Mouse (Mus musculus): ENCODE measurements around the gene Cerk.
"Not testable (repeated sequence)": the region's sequence is repeated elsewhere in the genome, so short reads cannot be mapped to it uniquely, and the experiment has no call there.

Gene Cerk

GRCm38 (mm10) chr15:86185689-86186569 is at the start of gene Cerk:
Cerk (minus strand) TSS chr15:86186141.
- peak; percentile 49 for DNase-seq (ENCODE audit: low spot score)

- no peak for DNase-seq (ENCODE audit: low spot score)
Observed at GRCm38 (mm10) chr15:86234517-86235441, 48.8 kb upstream of the Cerk start.

GRCm38 (mm10) chr15:86234001-86234400 is 48.1 kb upstream of the Cerk start:
- DNase-seq (ENCODE audit: low spot score) = no peak

GRCm38 (mm10) chr15:86231831-86232512 is 46.0 kb upstream of the Cerk start:
- no peak for DNase-seq (ENCODE audit: low spot score)

- no peak for DNase-seq (ENCODE audit: low spot score)
Observed at GRCm38 (mm10) chr15:86231170-86231569, 45.2 kb upstream of the Cerk start.

GRCm38 (mm10) chr15:86229623-86230022 is 43.7 kb upstream of the Cerk start:
- DNase-seq (ENCODE audit: low spot score) = no peak

GRCm38 (mm10) chr15:86229088-86229487 is 43.1 kb upstream of the Cerk start:
- no peak for DNase-seq (ENCODE audit: low spot score)

- DNase-seq (ENCODE audit: low spot score) = peak; percentile 41
Observed at GRCm38 (mm10) chr15:86228186-86228585, 42.2 kb upstream of the Cerk start.

GRCm38 (mm10) chr15:86226968-86227367 is 41.0 kb upstream of the Cerk start:
- no peak for DNase-seq (ENCODE audit: low spot score)

GRCm38 (mm10) chr15:86226221-86226620 is 40.3 kb upstream of the Cerk start:
- no peak for DNase-seq (ENCODE audit: low spot score)

- no peak for DNase-seq (ENCODE audit: low spot score)
Observed at GRCm38 (mm10) chr15:86224972-86225551, 39.1 kb upstream of the Cerk start.

- DNase-seq (ENCODE audit: low spot score) = not testable (repeated sequence)
Observed at GRCm38 (mm10) chr15:86221901-86222300, 36.0 kb upstream of the Cerk start.

- DNase-seq (ENCODE audit: low spot score) = no peak
Observed at GRCm38 (mm10) chr15:86221369-86221768, 35.4 kb upstream of the Cerk start.

- no peak for DNase-seq (ENCODE audit: low spot score)
Observed at GRCm38 (mm10) chr15:86220715-86221114, 34.8 kb upstream of the Cerk start.

- DNase-seq (ENCODE audit: low spot score) = no peak
Observed at GRCm38 (mm10) chr15:86220229-86220630, 34.3 kb upstream of the Cerk start.

- DNase-seq (ENCODE audit: low spot score) = no peak
Observed at GRCm38 (mm10) chr15:86219534-86220228, 33.7 kb upstream of the Cerk start.

GRCm38 (mm10) chr15:86216641-86217040 is 30.7 kb upstream of the Cerk start:
- not testable (repeated sequence) for DNase-seq (ENCODE audit: low spot score)

GRCm38 (mm10) chr15:86214549-86215201 is 28.7 kb upstream of the Cerk start:
- DNase-seq (ENCODE audit: low spot score) = peak; percentile 41

GRCm38 (mm10) chr15:86213753-86214548 is 28.0 kb upstream of the Cerk start, which contains the start of gene Tbc1d22a:
Tbc1d22a (plus strand) TSS chr15:86214459.
- DNase-seq (ENCODE audit: low spot score) = peak; percentile 93

GRCm38 (mm10) chr15:86212193-86212592 is 26.3 kb upstream of the Cerk start:
- DNase-seq (ENCODE audit: low spot score) = not testable (repeated sequence)
